Mouse (Mus musculus) cerebellum, postnatal 4 days (tissue): ENCODE measurements around the gene Hspb3.

Source experiments
- DNase-seq, 2 experiments: peaks; one replicate each; pipeline ENCODE4 v3.0.0; 2022; ENCODE audit warnings: low spot score in 2 of 2, mixed read lengths in 1 of 2

Gene Hspb3

GRCm38 (mm10) chr13:113635799-113636222 is 27.7 kb downstream of the Hspb3 start:
- DNase-seq, result no peak

GRCm38 (mm10) chr13:113634732-113635481 is 28.6 kb downstream of the Hspb3 start:
- DNase-seq, result no peak

- DNase-seq, result no peak
These were observed 31.0 kb downstream of the Hspb3 start for GRCm38 (mm10) chr13:113632506-113632905.

GRCm38 (mm10) chr13:113627601-113628000 is 35.9 kb downstream of the Hspb3 start:
- no peak for DNase-seq

- DNase-seq, result no peak
These were observed 40.6 kb downstream of the Hspb3 start for GRCm38 (mm10) chr13:113622865-113623255.

GRCm38 (mm10) chr13:113622122-113622864 is 41.2 kb downstream of the Hspb3 start:
- no peak for DNase-seq

- no peak for DNase-seq
These were observed 44.5 kb downstream of the Hspb3 start for GRCm38 (mm10) chr13:113619003-113619402.

GRCm38 (mm10) chr13:113617891-113618823 is 45.3 kb downstream of the Hspb3 start, which contains the start of gene Snx18:
TSS of gene Snx18 (minus strand) at chr13:113618564.
- peak; percentile 88 to 96 for DNase-seq

GRCm38 (mm10) chr13:113617338-113617890 is 46.1 kb downstream of the Hspb3 start:
- peak in 1 of 2 experiments; percentile 20 for DNase-seq

- DNase-seq, result no peak
These were observed 46.6 kb downstream of the Hspb3 start for GRCm38 (mm10) chr13:113616751-113617337.

GRCm38 (mm10) chr13:113615971-113616671 is 47.4 kb downstream of the Hspb3 start:
- DNase-seq, result no peak

GRCm38 (mm10) chr13:113615546-113615941 is 47.9 kb downstream of the Hspb3 start:
- DNase-seq, result peak in 1 of 2 experiments; percentile 11

GRCm38 (mm10) chr13:113614635-113615545 is 48.6 kb downstream of the Hspb3 start:
- DNase-seq, result peak; percentile 34 to 60

GRCm38 (mm10) chr13:113613882-113614281 is 49.6 kb downstream of the Hspb3 start:
- no peak for DNase-seq

GRCm38 (mm10) chr13:113613341-113613740 is 50.1 kb downstream of the Hspb3 start:
- no peak for DNase-seq
